Mouse (Mus musculus): ENCODE measurements at regions not wholly inside any gene's neighbourhood (a gene's known extent, or its start where the extent isn't known, plus 50 kb on each side); places are given as distances from the start of the nearest gene placed in this dataset.

- DNase-seq (ENCODE audit: low spot score in 2 of 2): no peak
Measured at GRCm38 (mm10) chr2:30743976-30744620, 59.4 kb downstream of the 1700001O22Rik start.

- no peak for DNase-seq (ENCODE audit: low spot score in 2 of 2)
Measured at GRCm38 (mm10) chr2:30743265-30743846, 60.1 kb downstream of the 1700001O22Rik start.

- no peak for DNase-seq (ENCODE audit: low spot score in 2 of 2)
Measured at GRCm38 (mm10) chr2:30741450-30741849, 62.0 kb downstream of the 1700001O22Rik start.

- DNase-seq (ENCODE audit: low spot score in 2 of 2): no peak
Measured at GRCm38 (mm10) chr2:30737759-30738158, 65.7 kb downstream of the 1700001O22Rik start.

- no peak for DNase-seq (ENCODE audit: low spot score in 2 of 2)
Measured at GRCm38 (mm10) chr2:30736705-30737104, 66.8 kb downstream of the 1700001O22Rik start.

GRCm38 (mm10) chr2:30736236-30736635 is 67.2 kb downstream of the 1700001O22Rik start:
- DNase-seq (ENCODE audit: low spot score in 2 of 2): no peak

GRCm38 (mm10) chr2:30733853-30734252 is 69.6 kb downstream of the 1700001O22Rik start:
- DNase-seq (ENCODE audit: low spot score in 2 of 2): no peak

- no peak for DNase-seq (ENCODE audit: low spot score in 2 of 2)
Measured at GRCm38 (mm10) chr2:30731832-30732231, 71.6 kb downstream of the 1700001O22Rik start.

- DNase-seq (ENCODE audit: low spot score in 2 of 2): no peak
Measured at GRCm38 (mm10) chr2:30727948-30728347, 75.5 kb downstream of the 1700001O22Rik start.

- no peak for DNase-seq (ENCODE audit: low spot score in 2 of 2)
Measured at GRCm38 (mm10) chr2:30725601-30726489, 77.6 kb downstream of the 1700001O22Rik start.

- DNase-seq (ENCODE audit: low spot score in 2 of 2): no peak
Measured at GRCm38 (mm10) chr2:30725186-30725585, 78.3 kb downstream of the 1700001O22Rik start.

- no peak for DNase-seq (ENCODE audit: low spot score in 2 of 2)
Measured at GRCm38 (mm10) chr2:30724521-30724920, 78.9 kb downstream of the 1700001O22Rik start.

- no peak for DNase-seq (ENCODE audit: low spot score in 2 of 2)
Measured at GRCm38 (mm10) chr2:30723059-30723587, 80.3 kb downstream of the 1700001O22Rik start.

- no peak for DNase-seq (ENCODE audit: low spot score in 2 of 2)
Measured at GRCm38 (mm10) chr2:30722263-30723050, 81.0 kb downstream of the 1700001O22Rik start.

GRCm38 (mm10) chr2:30721473-30722262 is 81.8 kb downstream of the 1700001O22Rik start:
- DNase-seq (ENCODE audit: low spot score in 2 of 2): no peak

- DNase-seq (ENCODE audit: low spot score in 2 of 2): no peak
Measured at GRCm38 (mm10) chr2:30721048-30721461, 82.4 kb downstream of the 1700001O22Rik start.

- no peak for DNase-seq (ENCODE audit: low spot score in 2 of 2)
Measured at GRCm38 (mm10) chr2:30720291-30720690, 83.2 kb downstream of the 1700001O22Rik start.

GRCm38 (mm10) chr2:30719611-30720290 is 83.7 kb downstream of the 1700001O22Rik start:
- DNase-seq (ENCODE audit: low spot score in 2 of 2): no peak

- DNase-seq (ENCODE audit: low spot score in 2 of 2): peak; percentile 31 to 32
Measured at GRCm38 (mm10) chr2:30718741-30719381, 84.6 kb downstream of the 1700001O22Rik start.

- DNase-seq (ENCODE audit: low spot score in 2 of 2): peak; percentile 56 to 60
Measured at GRCm38 (mm10) chr2:30718329-30718675, 85.2 kb downstream of the 1700001O22Rik start.
